Mouse (Mus musculus) E14TG2a.4 (cell line): Measurements from ENCODE around the gene Prl2c5.
"Not testable (repeated sequence)": the region's sequence is repeated elsewhere in the genome, so short reads cannot be mapped to it uniquely, and the experiment has no call there.

Experiments used
- H3K27me3 ChIP-seq: 2 replicates; pipeline ENCODE4 v1.6.1; 2014; ENCODE audit warnings: low read length, control low read depth; ENCODE audit not compliant: insufficient read depth
- H3K36me3 ChIP-seq: 2 replicates; pipeline ENCODE4 v1.6.1; 2014; ENCODE audit warnings: low read length, control low read depth; ENCODE audit not compliant: insufficient read depth
- H3K4me1 ChIP-seq: replicated peaks from 2 replicates; pipeline ENCODE4 v1.6.1; 2014; ENCODE audit warnings: low read depth, low read length, control low read depth
- H3K4me3 ChIP-seq: replicated peaks from 2 replicates; pipeline ENCODE4 v1.5.1; 2014; ENCODE audit warnings: mild to moderate bottlenecking, low read length
- H3K9me3 ChIP-seq: 2 replicates; pipeline ENCODE4 v1.6.1; 2014; ENCODE audit warnings: low read length, control low read depth
- CTCF ChIP-seq: conservative IDR thresholded peaks from 2 replicates; pipeline ENCODE4 v1.5.1; 2014; ENCODE audit warnings: low read length
- NANOG ChIP-seq: IDR thresholded peaks from 2 replicates; pipeline ENCODE4 v1.6.1; 2014; ENCODE audit warnings: borderline replicate concordance, low read length, mixed read lengths

Prl2c5 gene

DNA sequence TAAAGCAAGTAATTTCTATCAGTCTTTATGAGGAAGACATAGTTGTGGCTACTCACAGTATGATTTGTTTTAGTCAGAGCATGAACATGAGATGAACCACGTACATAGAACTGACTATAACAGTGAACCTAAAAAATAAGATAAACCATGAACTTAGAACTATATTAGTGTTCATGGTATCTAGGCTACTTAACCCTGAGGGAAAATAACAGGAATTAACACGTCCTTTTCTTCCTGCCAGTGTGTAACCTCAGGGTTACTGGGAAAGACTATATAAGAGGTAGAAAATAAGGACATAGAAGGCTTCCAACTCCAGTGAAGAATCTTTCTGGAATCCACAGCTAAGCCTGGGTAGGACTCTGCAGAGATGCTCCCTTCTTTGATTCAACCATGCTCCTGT, at the start of gene Prl2c5:
TSS of gene Prl2c5 (plus strand) at position 301 of the 400 bp plus-strand sequence.
- H3K36me3 ChIP-seq, H3K4me1 ChIP-seq, H3K9me3 ChIP-seq, H3K4me3 ChIP-seq, H3K27me3 ChIP-seq: not testable (repeated sequence)

DNA sequence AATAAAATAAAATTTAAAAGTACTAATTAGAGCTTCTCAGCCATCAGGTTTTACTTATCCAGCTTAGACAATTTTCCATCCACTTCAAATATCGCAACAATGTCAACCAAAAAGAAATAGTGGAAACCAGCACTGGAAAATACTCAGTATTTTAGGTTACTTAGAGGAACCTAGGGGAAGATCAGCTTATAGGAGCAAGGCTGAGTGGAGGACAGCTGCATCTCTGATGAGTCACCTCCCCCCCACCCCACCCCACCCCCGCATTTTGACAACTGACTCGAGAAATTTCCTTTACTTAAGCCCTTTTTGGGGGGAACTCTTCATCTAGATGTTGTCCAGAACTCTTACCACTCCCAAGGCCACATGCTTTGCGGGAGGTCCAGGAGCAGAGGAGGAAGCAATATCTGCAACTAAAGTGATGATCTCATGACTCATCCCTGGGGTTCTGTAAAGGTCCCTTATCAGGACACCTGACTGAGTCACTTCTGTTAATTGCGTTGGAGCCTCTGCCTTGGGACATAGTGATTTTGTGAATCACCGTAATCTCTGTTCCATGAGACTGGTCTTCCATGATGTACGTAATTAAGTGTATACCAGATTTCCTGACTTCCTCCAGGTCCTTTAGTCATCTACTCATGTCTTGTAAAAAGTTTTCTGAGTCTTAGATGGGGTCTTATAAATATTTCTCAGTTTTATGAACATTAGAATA, 19.6 kb upstream of the Prl2c5 start:
- not testable (repeated sequence) for H3K36me3 ChIP-seq, H3K4me3 ChIP-seq, H3K4me1 ChIP-seq, H3K9me3 ChIP-seq, H3K27me3 ChIP-seq

DNA sequence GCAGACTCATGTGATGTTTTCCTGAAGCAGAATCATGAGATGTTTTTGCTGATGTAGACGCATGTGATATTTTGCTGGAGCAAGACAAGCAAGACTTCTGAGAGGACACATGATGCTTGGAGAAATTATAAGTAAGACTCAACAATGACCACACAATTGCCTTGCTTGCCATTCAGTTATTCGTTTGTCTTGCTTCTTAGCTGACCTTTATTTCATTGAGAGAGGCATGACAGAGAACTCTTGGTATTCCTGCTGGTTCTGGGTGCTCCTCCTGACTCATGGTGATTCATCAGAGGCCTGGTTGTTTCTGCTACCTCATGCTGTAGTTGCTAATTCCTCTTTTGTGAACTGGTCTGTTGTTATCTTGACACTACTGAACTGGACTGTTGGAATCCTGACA, 13.9 kb upstream of the Prl2c5 start:
- H3K4me3 ChIP-seq, H3K9me3 ChIP-seq, H3K4me1 ChIP-seq, H3K27me3 ChIP-seq, H3K36me3 ChIP-seq: not testable (repeated sequence)

- not testable (repeated sequence) for H3K9me3 ChIP-seq, H3K27me3 ChIP-seq, H3K4me3 ChIP-seq, H3K4me1 ChIP-seq, H3K36me3 ChIP-seq
Observed at GRCm38 (mm10) chr13:13173616-13174136, 8.8 kb upstream of the Prl2c5 start.

- H3K4me3 ChIP-seq, H3K9me3 ChIP-seq, H3K4me1 ChIP-seq, H3K36me3 ChIP-seq, H3K27me3 ChIP-seq: not testable (repeated sequence)
Observed at GRCm38 (mm10) chr13:13175736-13176135, 6.8 kb upstream of the Prl2c5 start.

DNA sequence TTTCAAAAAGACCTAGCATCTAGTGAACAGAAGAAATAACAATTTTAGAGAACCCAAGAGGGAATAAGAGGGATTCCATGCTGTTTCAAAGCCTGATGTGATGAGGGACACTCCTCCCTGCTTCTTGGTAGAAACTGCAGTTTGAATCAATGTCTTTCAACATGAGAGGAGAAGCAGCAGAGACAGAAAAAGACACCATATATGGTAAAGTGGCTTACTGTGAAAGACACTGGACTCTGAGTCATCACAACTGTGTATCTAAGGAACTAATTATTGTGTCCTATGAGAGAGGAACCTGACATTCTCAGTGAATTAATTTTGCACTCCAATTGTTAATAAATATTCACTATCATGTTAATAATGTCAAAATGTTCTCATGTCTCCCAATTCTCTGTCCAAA, 28.7 kb downstream of the Prl2c5 start:
- H3K4me3 ChIP-seq, H3K9me3 ChIP-seq, H3K27me3 ChIP-seq: not testable (repeated sequence)

DNA sequence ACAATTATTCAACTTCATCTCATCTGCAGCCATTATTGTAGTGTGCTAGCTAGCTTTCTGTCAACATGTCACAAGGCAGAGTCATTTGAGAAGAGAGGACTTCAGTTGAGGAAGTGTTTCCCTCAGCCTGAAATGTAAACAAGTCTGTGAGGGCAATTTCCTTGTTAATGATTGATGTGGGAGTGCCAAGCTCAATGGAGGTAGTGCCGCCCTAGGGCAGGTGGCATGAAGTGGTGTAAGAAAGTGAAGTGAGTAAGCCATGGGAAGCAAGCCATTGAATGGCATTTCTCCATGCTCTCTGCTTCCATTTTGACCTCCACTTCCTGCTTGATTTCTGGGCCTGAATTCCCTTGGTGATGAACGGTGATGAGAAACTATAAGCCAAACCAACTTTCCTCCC, 33.8 kb downstream of the Prl2c5 start:
- not testable (repeated sequence) for H3K4me3 ChIP-seq, H3K27me3 ChIP-seq, H3K9me3 ChIP-seq, H3K36me3 ChIP-seq, H3K4me1 ChIP-seq

More for the DNA sequence above, 28.7 kb downstream of the Prl2c5 start:
- not testable (repeated sequence) for H3K36me3 ChIP-seq, H3K4me1 ChIP-seq

DNA sequence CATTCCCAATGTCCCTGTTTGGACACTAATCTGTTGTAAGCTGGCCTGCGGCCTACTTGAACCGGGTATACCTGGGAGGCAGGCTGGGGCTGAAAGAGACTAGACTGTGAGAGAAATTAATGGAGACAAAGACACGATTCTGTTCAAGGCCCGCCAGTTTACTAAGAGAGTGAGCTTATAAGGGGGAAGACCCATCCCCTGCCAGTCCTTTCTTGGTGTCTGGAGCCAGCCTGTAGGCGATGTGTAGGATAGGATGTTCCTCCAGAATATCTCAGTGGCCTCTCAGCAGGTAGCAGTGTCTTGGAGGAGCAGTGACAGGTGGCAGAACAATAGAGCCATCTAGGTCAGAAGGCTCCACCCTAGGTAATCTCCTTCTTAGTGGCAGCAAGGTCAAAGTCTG, 37.7 kb downstream of the Prl2c5 start:
- H3K4me1 ChIP-seq, H3K27me3 ChIP-seq, H3K9me3 ChIP-seq, H3K36me3 ChIP-seq, H3K4me3 ChIP-seq: not testable (repeated sequence)
- TF ChIP-seq NANOG = peak; percentile 32; the same call in 1 of the 2 replicates

DNA sequence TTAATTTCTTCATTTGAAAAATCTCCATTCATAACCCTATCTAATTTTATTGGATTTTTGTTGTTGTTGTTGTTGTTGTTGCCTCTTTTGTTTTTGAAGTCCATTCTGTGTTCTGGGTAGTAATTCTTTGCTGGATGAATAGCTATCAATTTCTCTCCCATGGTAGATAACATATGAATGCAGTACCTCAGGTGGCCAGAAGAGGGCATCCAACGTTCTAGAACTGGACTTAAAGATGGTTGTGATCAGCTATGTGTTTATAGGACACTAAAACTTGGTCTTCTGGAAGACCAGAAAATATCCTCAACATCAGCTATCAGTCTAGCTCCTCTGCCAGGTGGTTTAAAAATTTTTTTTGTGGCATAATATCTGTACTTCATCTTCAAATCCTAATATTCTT, 54.9 kb downstream of the Prl2c5 start:
- not testable (repeated sequence) for H3K9me3 ChIP-seq, H3K36me3 ChIP-seq
- peak; percentile 21 for TF ChIP-seq CTCF

More for the DNA sequence above, 54.9 kb downstream of the Prl2c5 start:
- not testable (repeated sequence) for H3K4me3 ChIP-seq, H3K27me3 ChIP-seq, H3K4me1 ChIP-seq
